Mouse (Mus musculus) small intestine, adult 2 months (tissue): ENCODE data around the gene Pla2g3.

ENCODE experiments used
- CTCF ChIP-seq: fragments of 200-500 bp; IDR thresholded peaks from 2 replicates; pipeline ENCODE4 v1.5.1; 2012; ENCODE audit warnings: low read depth, mild to moderate bottlenecking, control low read depth, inconsistent platforms, low read length, moderate library complexity, mixed read lengths; ENCODE audit not compliant: insufficient replicate concordance, insufficient read length; ENCODE audit errors: extremely low read depth
- POLR2A ChIP-seq: fragments of 200-500 bp; IDR thresholded peaks from 2 replicates; pipeline ENCODE4 v1.6.1; 2012; ENCODE audit warnings: low read depth, mild to moderate bottlenecking, control low read depth, inconsistent platforms, low read length, moderate library complexity

DNA sequence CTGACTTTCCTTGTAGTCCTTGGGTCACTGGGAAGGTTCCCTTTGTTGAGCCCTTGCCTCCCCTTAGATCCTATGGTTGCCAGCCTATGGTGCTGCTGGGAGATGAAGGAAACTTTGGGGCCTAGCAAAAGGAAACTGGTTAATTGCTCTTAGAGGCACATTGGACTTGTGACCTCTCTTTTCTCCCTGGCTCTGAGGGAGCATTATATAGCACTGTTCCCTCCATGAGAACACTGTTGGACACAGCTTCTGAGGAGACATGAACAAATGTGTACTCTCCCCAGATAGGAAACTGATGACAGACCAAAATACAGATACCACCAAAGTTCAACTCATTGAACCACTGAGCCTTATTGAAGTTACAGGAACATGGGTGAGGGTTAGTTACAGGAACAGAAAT lies 12.6 kb upstream of the Pla2g3 start:
- TF ChIP-seq CTCF: no peak
- TF ChIP-seq POLR2A: no peak
